Mouse (Mus musculus): ENCODE data around the gene Ppp1r27. TPM values are rescaled to one million over a fixed set of nuclear protein-coding genes. Genes with fewer than 3 reads are reported as not detected.
A peak's percentile ranks its signal among the peaks of the same experiment; 100 is the strongest.

Gene Ppp1r27
- polyA plus RNA-seq, 1 experiment = 1.0 TPM

- Histone ChIP-seq H3ac (ENCODE audit: control insufficient read depth, insufficient read length) (no peak overlapping the region), H3K4me3 (no peak overlapping the region), H3K79me2 (ENCODE audit: control insufficient read depth, insufficient read depth) (no peaks in the 10 kb centered on the region), H3K36me3 (ENCODE audit: control insufficient read depth, insufficient read depth) (no peaks in the 10 kb centered on the region), H3K4me2 (ENCODE audit: low read depth) (peak overlapping the region; percentile 52), H3K27me3 (ENCODE audit: control insufficient read depth, insufficient read depth, insufficient read length) (no peaks in the 10 kb centered on the region)
- TF ChIP-seq TCF3 (IDR thresholded peaks at IDR 0.05; ENCODE audit: insufficient read length, low read depth) = no peak
These were observed 43.2 kb downstream of the Ppp1r27 start for GRCm38 (mm10) chr11:120507611-120508289.

DNA sequence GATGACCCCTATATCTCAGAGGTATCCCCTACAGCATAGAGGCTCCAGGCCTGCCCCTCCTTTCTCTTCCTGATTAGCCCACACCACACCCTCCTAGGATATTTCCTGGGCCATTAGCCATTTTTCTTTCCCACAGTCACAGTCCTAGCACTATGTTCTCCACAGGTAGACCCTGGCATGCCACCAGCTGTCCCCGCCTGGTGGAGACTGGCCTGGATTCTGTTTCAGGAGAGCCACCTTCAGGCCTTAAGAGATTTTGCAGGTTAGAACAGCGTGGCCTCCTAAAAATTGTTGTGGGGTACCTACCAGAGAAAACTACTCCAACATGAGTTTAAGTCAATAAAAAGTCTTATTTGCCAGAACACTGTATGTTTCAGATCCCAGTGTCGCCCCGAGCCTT, 44.0 kb downstream of the Ppp1r27 start:
- Histone ChIP-seq H3K36me3 (ENCODE audit: control insufficient read depth, insufficient read depth) (no peaks in the 10 kb centered on the region), H3K27me3 (ENCODE audit: control insufficient read depth, insufficient read depth, insufficient read length) (no peaks in the 10 kb centered on the region), H3K4me3 (no peak overlapping the region), H3ac (ENCODE audit: control insufficient read depth, insufficient read length) (no peak overlapping the region), H3K79me2 (ENCODE audit: control insufficient read depth, insufficient read depth) (no peaks in the 10 kb centered on the region), H3K4me2 (ENCODE audit: low read depth) (no peak overlapping the region)
- no peak for TF ChIP-seq MAX (IDR thresholded peaks at IDR 0.05; ENCODE audit: low read depth)
- TF ChIP-seq POLR2AphosphoS2 (IDR thresholded peaks at IDR 0.05; ENCODE audit: insufficient read length, low read depth) = no peak
- no peak for TF ChIP-seq POLR2A (IDR thresholded peaks at IDR 0.05; ENCODE audit: insufficient read length, low read depth)
- peak in 1 of 3 experiments; percentile 3 for TF ChIP-seq MYOG (IDR thresholded peaks at IDR 0.05; ENCODE audit: control insufficient read depth in 1 of 3, insufficient read depth in 1 of 3, insufficient read length in 2 of 3, low read depth in 2 of 3)
- no peak for TF ChIP-seq TCF12 (IDR thresholded peaks at IDR 0.05; ENCODE audit: insufficient read depth, poor library complexity, severe bottlenecking)
- no peak for TF ChIP-seq SRF (IDR thresholded peaks at IDR 0.05; ENCODE audit: control insufficient read depth, insufficient read length, low read depth)

- Histone ChIP-seq H3K4me3 (no peak overlapping the region), H3K79me2 (ENCODE audit: control insufficient read depth, insufficient read depth) (no peaks in the 10 kb centered on the region), H3K27me3 (ENCODE audit: control insufficient read depth, insufficient read depth, insufficient read length) (no peaks in the 10 kb centered on the region), H3K4me2 (ENCODE audit: low read depth) (no peak overlapping the region), H3ac (ENCODE audit: control insufficient read depth, insufficient read length) (no peak overlapping the region), H3K36me3 (ENCODE audit: control insufficient read depth, insufficient read depth) (no peaks in the 10 kb centered on the region)
- TF ChIP-seq MYOG (IDR thresholded peaks at IDR 0.05; ENCODE audit: control insufficient read depth in 1 of 3, insufficient read depth in 1 of 3, insufficient read length in 2 of 3, low read depth in 2 of 3) = no peak
- TF ChIP-seq POLR2A (IDR thresholded peaks at IDR 0.05; ENCODE audit: insufficient read length, low read depth) = no peak
- TF ChIP-seq CEBPB (IDR thresholded peaks at IDR 0.05; ENCODE audit: insufficient read depth, poor library complexity, severe bottlenecking) = no peak
- TF ChIP-seq POLR2AphosphoS2 (IDR thresholded peaks at IDR 0.05; ENCODE audit: insufficient read length, low read depth) = no peak
- TF ChIP-seq SRF (IDR thresholded peaks at IDR 0.05; ENCODE audit: control insufficient read depth, insufficient read length, low read depth) = no peak
- no peak for TF ChIP-seq MYOD1 (IDR thresholded peaks at IDR 0.05; ENCODE audit: control insufficient read depth in 1 of 3, insufficient read length in 2 of 3, low read depth in 2 of 3)
- no peak for TF ChIP-seq REST (IDR thresholded peaks at IDR 0.05; ENCODE audit: insufficient read depth, insufficient read length)
- no peak for TF ChIP-seq TCF12 (IDR thresholded peaks at IDR 0.05; ENCODE audit: insufficient read depth, poor library complexity, severe bottlenecking)
- TF ChIP-seq MAX (IDR thresholded peaks at IDR 0.05; ENCODE audit: low read depth) = no peak
- TF ChIP-seq E2F4 (IDR thresholded peaks at IDR 0.05; ENCODE audit: insufficient read depth) = no peak
- no peak for TF ChIP-seq USF1 (IDR thresholded peaks at IDR 0.05; ENCODE audit: low read depth)
These were observed 45.3 kb downstream of the Ppp1r27 start for GRCm38 (mm10) chr11:120505661-120506060.

GRCm38 (mm10) chr11:120501701-120502100, 49.2 kb downstream of the Ppp1r27 start:
- no peaks in the 10 kb centered on the region for H3K79me2 ChIP-seq (ENCODE audit: control insufficient read depth, insufficient read depth)
- no peak overlapping the region for H3K4me2 ChIP-seq (ENCODE audit: low read depth)
- no peaks in the 10 kb centered on the region for H3K36me3 ChIP-seq (ENCODE audit: control insufficient read depth, insufficient read depth)
- no peak overlapping the region for H3ac ChIP-seq (ENCODE audit: control insufficient read depth, insufficient read length)
- TF ChIP-seq POLR2AphosphoS2 (IDR thresholded peaks at IDR 0.05; ENCODE audit: insufficient read length, low read depth) (no peak), TCF3 (IDR thresholded peaks at IDR 0.05; ENCODE audit: insufficient read length, low read depth) (no peak), MYOG (IDR thresholded peaks at IDR 0.05; ENCODE audit: control insufficient read depth in 1 of 3, insufficient read depth in 1 of 3, insufficient read length in 2 of 3, low read depth in 2 of 3) (no peak), MYOD1 (IDR thresholded peaks at IDR 0.05; ENCODE audit: control insufficient read depth in 1 of 3, insufficient read length in 2 of 3, low read depth in 2 of 3) (no peak), USF1 (IDR thresholded peaks at IDR 0.05; ENCODE audit: low read depth) (no peak), CEBPB (IDR thresholded peaks at IDR 0.05; ENCODE audit: insufficient read depth, poor library complexity, severe bottlenecking) (no peak), POLR2A (IDR thresholded peaks at IDR 0.05; ENCODE audit: insufficient read length, low read depth) (no peak), MAX (IDR thresholded peaks at IDR 0.05; ENCODE audit: low read depth) (no peak)
- H3K27me3 ChIP-seq (ENCODE audit: control insufficient read depth, insufficient read depth, insufficient read length) = no peaks in the 10 kb centered on the region
- no peak overlapping the region for H3K4me3 ChIP-seq

DNA sequence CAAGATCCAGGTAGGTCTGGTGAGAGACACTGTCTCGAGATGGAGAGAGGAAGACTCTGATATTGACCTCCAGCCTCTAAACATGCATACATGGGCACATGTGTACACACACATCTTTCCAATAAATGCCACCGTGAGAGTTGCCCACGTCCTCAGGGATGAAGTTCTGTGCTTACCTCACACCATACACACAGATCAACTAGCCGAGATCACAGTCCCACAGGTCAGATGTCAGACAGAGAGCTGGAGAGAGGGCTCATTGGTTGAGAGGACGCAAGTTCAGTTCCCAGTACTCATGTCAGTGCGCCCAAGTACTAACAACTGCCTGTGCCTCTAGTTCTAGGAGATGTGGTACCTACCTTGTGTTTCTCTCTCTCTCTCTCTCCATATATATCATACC, 49.9 kb downstream of the Ppp1r27 start:
- H3K4me3 ChIP-seq = no peak overlapping the region
- no peak overlapping the region for H3ac ChIP-seq (ENCODE audit: control insufficient read depth, insufficient read length)
- H3K36me3 ChIP-seq (ENCODE audit: control insufficient read depth, insufficient read depth) = peaks cover under 1% of the 10 kb centered on the region
- H3K79me2 ChIP-seq (ENCODE audit: control insufficient read depth, insufficient read depth) = no peaks in the 10 kb centered on the region
- no peaks in the 10 kb centered on the region for H3K27me3 ChIP-seq (ENCODE audit: control insufficient read depth, insufficient read depth, insufficient read length)
- TF ChIP-seq MAX (IDR thresholded peaks at IDR 0.05; ENCODE audit: low read depth) (no peak), SRF (IDR thresholded peaks at IDR 0.05; ENCODE audit: control insufficient read depth, insufficient read length, low read depth) (no peak), MYOD1 (IDR thresholded peaks at IDR 0.05; ENCODE audit: control insufficient read depth in 1 of 3, insufficient read length in 2 of 3, low read depth in 2 of 3) (no peak), USF1 (IDR thresholded peaks at IDR 0.05; ENCODE audit: low read depth) (no peak), MYOG (IDR thresholded peaks at IDR 0.05; ENCODE audit: control insufficient read depth in 1 of 3, insufficient read depth in 1 of 3, insufficient read length in 2 of 3, low read depth in 2 of 3) (no peak), POLR2AphosphoS2 (IDR thresholded peaks at IDR 0.05; ENCODE audit: insufficient read length, low read depth) (peak; percentile 76), TCF3 (IDR thresholded peaks at IDR 0.05; ENCODE audit: insufficient read length, low read depth) (no peak), CEBPB (IDR thresholded peaks at IDR 0.05; ENCODE audit: insufficient read depth, poor library complexity, severe bottlenecking) (no peak)
- H3K4me2 ChIP-seq (ENCODE audit: low read depth) = no peak overlapping the region

Measured in myocyte (in vitro differentiated cells).